ENCODE assay signal across 8 mouse cellular contexts in the genomic region with DNA sequence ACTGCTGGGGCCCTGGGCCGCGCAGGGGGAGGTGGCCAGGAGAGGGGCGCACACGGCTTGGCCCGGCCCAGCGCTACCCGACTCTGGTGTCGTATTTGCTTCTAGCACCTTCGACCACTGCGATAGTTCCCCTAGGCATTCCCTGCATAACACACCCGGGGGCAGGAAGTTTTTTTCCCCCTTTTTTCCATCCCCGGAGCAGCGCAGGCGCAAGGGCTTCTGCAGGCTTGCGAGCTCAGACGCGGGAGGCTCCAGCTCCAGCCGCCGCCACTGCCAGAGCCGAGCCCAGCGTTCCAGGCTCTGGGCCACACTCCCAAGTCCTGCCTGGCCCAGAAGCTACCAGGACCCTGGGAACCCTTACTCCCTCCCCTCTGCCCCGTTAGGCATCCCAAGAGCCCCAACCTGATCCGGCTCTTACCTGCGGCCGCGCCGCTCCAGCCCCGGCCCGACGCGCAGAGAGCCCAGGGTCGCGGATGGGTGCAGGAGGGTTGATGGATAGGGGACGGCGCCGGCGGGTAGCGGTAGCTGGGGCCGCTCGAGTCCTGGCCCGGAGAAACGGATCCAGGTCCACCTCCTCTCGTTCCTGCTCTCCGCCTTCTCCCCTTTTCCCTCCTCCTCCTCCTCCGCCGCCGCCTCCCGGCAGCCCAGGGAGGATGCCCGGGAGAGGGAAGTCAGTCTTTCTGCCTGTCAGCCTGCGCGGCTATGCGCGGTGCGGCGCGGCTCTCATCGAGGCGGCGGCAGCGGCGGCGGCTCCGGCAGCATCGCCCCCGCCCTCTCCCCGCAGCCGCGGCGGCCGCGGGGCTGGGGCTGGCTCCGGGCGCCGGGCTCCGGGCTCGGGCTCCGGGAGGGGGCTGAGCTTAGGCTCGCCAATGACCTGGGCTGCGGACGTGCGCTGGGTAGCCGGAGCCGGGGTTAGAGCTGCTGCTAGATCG. TPM values are rescaled to one million over a fixed set of nuclear protein-coding genes. Genes with fewer than 3 reads are reported as not detected.
DNase-seq lines count a peak whose midpoint lies in the region; ATAC-seq and TF ChIP-seq lines count a peak whose summit lies in the region.

No protein-coding gene starts in this region.

- no peaks in the 10 kb centered on the region for H3K9me3 ChIP-seq in liver, postnatal 0 days (ENCODE audit: low read length)

- H3K27ac ChIP-seq in liver, postnatal 0 days (ENCODE audit: low read depth) = no peak overlapping the region

- ATAC-seq in liver, postnatal 0 days = no peak
- no peak for ATAC-seq in megakaryocyte progenitor cell, adult 5-6 weeks (replicated peaks; ENCODE audit: poor library complexity)

- no peak for TF ChIP-seq EP300 in liver, postnatal 0 days (IDR thresholded peaks at IDR 0.05; ENCODE audit: low read depth)

- no peak for TF ChIP-seq CTCF in lung, adult 2 months (IDR thresholded peaks at IDR 0.05; ENCODE audit: insufficient read depth, low read length)
- no peak for TF ChIP-seq CTCF in liver, postnatal 0 days (IDR thresholded peaks at IDR 0.05; ENCODE audit: low read depth)

- peak overlapping the region; percentile 62 for H3K4me3 ChIP-seq in lung, adult 2 months (replicated peaks; ENCODE audit: extremely low read depth, low read depth, low read length)
- peak overlapping the region; percentile 47 for H3K4me3 ChIP-seq in liver, postnatal 0 days (ENCODE audit: low read depth, low read length)

- TF ChIP-seq POLR2A in lung, adult 2 months (IDR thresholded peaks at IDR 0.05; ENCODE audit: borderline replicate concordance, extremely low read depth, low read depth, low read length) = no peak

- under 1% methylated on average over 79 of the region's 84 CpGs for WGBS in lung, adult 2 months
- under 1% methylated on average over 81 of the region's 84 CpGs for WGBS in liver, postnatal 0 days (ENCODE audit: insufficient replicate concordance)

- no peaks in the 10 kb centered on the region for H3K36me3 ChIP-seq in liver, postnatal 0 days (replicated peaks; ENCODE audit: insufficient read depth, low read length)

- 0 out of 2 replicates have a peak, but pooled peaks cover 2% of the 10 kb centered on the region for H3K4me1 ChIP-seq in lung, adult 2 months (ENCODE audit: control insufficient read depth, insufficient read depth, low read length)
- H3K4me1 ChIP-seq in liver, postnatal 0 days (ENCODE audit: insufficient read depth) = peaks cover 6% of the 10 kb centered on the region; the same call in 1 of the 2 replicates

- peak; percentile 25 for DNase-seq in lung, adult 2 months
- no peak for DNase-seq in lung, postnatal 25 days (ENCODE audit: low spot score)
- DNase-seq in cerebellum, postnatal 25 days = peak; percentile 72 to 75
- DNase-seq in gastrocnemius, postnatal 25 days = peak; percentile 41
- peak; percentile 4 for DNase-seq in kidney, adult 9 months
- DNase-seq in liver, postnatal 0 days = peak; percentile 16
- DNase-seq in retina, postnatal 1 day = peak; percentile 72

- peaks cover 53% of the 10 kb centered on the region for H3K27me3 ChIP-seq in liver, postnatal 0 days (ENCODE audit: insufficient read depth, low read length)

- peak overlapping the region; percentile 69 for H3K4me2 ChIP-seq in liver, postnatal 0 days (ENCODE audit: low read depth, low read length)

- peak overlapping the region; percentile 30 for H3K9ac ChIP-seq in liver, postnatal 0 days (replicated peaks)

RNA-seq across cellular contexts. Expression of a gene that starts 0.5 kb away (rescaled TPM):
- 4.6 and 6.1 TPM in 2 replicates for polyA plus RNA-seq in lung, adult 2 months (2012; rRNA removed)
- total RNA-seq in gastrocnemius, postnatal 25 days (2021) = 1 to 10 TPM; 1.5 to 3.4 TPM
- 0.05 TPM in 2 replicates for polyA plus RNA-seq in liver, postnatal 0 days (2015; fragmentation: Nextera tagmentation; extraction: Ambion mirVana)
- not detected in 2 replicates for total RNA-seq in megakaryocyte progenitor cell, adult 5-6 weeks (2015)
- total RNA-seq in megakaryocyte progenitor cell, adult 5-6 weeks (2017) = not detected in 2 replicates
